Mouse (Mus musculus) CD8-positive naive resting alpha-beta T cell, adult 2 months (primary cell): ENCODE results near the gene Pip5kl1.

Experiments used
- DNase-seq, 2 experiments: peaks; one replicate each; pipeline ENCODE4 v3.0.0; 2022; ENCODE audit warnings: low read depth in 2 of 2, low spot score in 2 of 2

Gene Pip5kl1

GRCm38 (mm10) chr2:32608778-32609435 is 34.3 kb downstream of the Pip5kl1 start:
- no peak for DNase-seq

DNA sequence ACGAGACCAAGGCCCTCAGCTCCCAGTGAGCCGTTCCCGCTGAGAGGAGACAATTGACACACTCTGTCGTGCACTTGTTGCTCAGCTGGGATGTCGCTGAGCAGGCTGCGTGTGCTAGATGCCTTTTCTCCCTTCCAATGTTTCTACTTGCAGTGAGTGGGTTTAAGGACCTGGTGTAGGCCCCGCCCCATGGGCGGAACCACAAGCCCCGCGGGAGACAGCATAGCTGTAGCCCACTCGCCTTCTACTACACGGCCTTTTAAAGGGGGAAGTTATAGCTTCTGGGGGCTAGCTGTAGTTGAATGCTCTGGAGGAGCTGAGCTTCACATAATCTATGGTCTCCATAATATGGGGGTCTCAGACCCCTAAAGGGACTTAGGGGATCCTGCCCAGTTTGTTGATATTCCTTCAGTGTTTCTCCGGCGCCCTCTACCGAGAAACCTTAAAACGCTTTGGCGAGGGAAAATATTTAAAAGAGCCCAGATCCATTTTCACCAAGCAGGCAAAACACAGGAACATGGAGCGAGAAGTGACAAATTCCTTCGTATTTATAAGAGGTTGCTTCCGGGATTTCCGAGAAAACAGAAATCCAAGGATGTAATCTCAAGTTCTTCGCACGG is 36.1 kb downstream of the Pip5kl1 start:
- DNase-seq, result peak in 1 of 2 experiments; percentile 4

DNA sequence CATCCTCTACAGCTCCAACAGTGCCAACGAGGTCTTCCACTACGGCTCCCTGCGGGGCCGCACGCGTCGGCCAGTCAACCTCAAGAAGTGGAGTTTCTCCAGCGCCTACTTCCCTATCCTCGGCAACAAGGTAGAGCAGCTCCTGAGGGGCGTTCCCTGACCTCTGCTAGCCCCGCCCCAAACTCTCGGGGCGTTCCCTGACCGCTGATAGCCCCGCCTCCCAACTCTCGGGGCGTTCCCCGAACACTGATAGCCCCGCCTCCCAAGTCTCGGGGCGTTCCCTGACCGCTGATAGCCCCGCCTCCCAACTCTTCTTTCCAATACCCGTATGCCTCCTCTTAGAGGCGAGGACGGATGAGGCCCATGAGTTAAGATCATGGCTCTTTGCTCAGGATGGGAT is 37.7 kb downstream of the Pip5kl1 start:
- DNase-seq, result no peak

DNA sequence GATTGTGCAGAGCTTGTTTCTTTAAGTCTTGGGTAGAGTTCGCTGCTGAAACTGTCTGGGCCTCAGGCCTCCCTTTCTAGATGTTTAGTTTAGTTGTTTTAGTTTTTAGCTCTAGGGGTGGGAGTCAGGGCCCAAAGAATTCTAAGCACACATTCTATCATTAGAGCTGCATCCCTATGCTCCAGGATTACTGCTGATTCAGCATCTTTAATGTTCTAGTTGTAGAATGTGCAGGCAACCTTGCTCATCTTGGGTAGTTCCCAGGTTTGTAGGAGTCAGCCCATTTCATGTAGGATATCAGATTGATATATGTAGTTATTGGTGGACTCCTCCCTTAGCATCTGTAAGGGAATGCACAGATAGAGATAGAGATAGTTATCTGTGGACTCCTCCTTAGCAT is 42.5 kb downstream of the Pip5kl1 start:
- DNase-seq, result no peak

GRCm38 (mm10) chr2:32617601-32618000 is 43.0 kb downstream of the Pip5kl1 start:
- DNase-seq, result no peak

GRCm38 (mm10) chr2:32618051-32618450 is 43.5 kb downstream of the Pip5kl1 start:
- DNase-seq, result no peak

GRCm38 (mm10) chr2:32620682-32621516 is 46.3 kb downstream of the Pip5kl1 start:
- DNase-seq, result no peak

- no peak for DNase-seq
These were observed 46.9 kb downstream of the Pip5kl1 start, which contains the start of gene Ak1 for GRCm38 (mm10) chr2:32621517-32621859. Gene Ak1 (plus strand): TSS chr2:32621758.

DNA sequence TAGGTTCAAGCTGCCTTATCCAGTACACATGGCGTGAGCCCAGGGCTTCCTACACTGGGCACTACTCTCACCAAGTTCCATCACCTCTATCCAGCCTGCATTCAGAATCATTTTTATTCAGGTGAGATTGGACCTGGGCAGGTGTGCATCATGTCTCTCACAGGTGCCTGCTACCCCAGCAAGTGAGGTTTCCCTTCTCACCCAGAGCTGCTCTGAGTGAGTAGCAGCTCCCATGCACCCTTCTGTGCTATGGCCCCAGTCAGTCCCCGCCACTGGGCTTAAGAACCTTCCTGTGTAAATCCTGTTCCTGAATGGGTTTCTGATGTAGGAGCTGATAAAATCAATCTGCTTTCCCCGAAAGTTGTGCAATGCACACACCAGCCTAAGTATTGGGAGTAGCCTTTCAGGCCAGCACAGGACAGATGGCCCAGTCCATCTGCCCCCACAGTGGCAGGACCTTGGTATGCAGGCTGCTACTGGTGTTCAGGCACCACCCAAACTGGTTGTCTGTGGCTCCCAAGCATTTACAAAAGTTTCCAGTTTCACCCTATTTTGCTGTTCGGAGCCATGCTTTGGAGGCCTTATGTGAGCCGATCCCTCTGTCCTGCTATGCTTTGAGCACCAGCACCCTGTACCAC is 49.6 kb downstream of the Pip5kl1 start:
- DNase-seq, result no peak

DNA sequence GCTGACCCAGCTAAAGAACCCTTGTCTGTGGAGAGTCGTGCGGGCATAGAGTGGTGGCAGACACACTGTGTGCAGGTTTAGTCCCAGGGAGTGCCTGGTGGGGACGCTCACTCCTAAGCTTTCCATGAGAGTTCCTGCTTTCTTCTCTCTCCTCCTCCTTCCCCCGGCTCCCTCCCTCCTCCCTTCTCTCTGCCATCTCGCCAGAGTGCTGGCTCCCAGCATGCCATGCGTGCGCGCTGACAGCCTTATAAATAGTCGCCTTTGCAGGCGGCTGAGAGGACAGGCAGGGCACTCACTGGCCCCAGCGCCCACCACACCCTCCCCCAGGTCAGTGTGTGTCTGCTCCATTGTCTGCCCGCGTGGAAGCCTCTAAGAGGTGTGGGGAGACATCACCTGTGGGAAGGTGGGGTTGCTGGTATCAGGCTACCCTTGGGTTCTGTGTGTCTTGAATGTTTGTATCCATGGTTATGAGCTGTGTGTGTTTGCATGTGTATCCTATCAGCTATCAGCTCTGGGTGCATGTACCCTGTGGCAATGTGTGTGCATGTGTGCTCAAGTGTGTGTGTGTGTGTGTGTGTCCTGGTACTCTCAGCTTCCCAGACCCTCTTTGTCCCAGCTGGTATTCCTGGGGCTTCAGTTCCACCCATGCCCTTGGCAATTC is 50.7 kb downstream of the Pip5kl1 start:
- DNase-seq, result no peak

GRCm38 (mm10) chr2:32625873-32626694 is 51.5 kb downstream of the Pip5kl1 start:
- DNase-seq, result no peak

- no peak for DNase-seq
These were observed 52.9 kb downstream of the Pip5kl1 start for GRCm38 (mm10) chr2:32627266-32628043.

DNA sequence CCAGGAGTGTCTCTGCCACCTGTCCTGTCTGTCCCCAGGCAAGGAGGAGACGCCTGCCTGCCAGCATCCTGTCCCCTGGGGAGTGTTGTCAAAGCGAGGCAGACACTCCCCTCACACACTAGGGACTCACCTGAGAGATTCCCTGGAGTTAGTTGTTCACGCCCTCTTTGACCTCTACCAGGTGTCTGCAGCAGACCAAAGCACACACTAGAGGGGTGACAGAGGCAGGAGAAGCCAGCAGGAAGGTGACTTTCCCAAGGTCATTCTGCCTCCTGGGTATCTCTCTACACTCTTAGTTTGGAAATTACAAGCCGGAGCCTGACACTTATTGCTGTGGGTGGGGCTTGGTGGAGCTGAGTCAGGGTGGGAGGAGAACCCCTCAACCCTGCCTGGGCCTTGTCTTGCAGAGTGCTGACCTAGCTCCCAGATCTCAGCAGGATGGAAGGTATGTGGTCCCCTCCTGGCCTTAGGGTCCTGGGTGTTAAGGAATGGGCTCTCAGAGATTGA is 53.5 kb downstream of the Pip5kl1 start:
- DNase-seq, result no peak

GRCm38 (mm10) chr2:32628729-32629128 is 54.1 kb downstream of the Pip5kl1 start:
- DNase-seq, result no peak

GRCm38 (mm10) chr2:32629276-32629976 is 54.8 kb downstream of the Pip5kl1 start:
- DNase-seq, result no peak

DNA sequence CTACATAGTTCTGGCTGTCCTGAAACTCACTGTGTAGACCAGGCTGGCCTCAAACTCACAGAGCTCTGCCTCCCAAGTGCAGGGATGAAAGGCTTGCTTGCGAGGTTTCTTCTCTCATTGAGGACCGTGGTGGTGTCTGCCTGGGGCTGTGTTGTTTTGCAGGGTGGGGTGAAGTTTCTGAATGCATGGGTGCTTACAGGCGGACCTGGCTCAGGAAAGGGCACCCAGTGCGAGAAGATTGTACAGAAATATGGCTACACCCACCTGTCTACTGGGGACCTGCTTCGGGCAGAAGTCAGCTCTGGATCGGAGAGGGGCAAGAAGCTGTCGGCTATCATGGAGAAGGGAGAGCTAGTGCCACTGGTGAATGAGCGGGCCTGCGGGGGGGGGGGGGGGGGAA is 55.4 kb downstream of the Pip5kl1 start:
- no peak for DNase-seq

- no peak for DNase-seq
These were observed 56.4 kb downstream of the Pip5kl1 start for GRCm38 (mm10) chr2:32631046-32631445.

GRCm38 (mm10) chr2:32631737-32632394 is 57.3 kb downstream of the Pip5kl1 start:
- DNase-seq, result peak; percentile 74 to 84
